Mouse (Mus musculus): ENCODE results near the gene Cisd3. TPM values are rescaled to one million over a fixed set of nuclear protein-coding genes. Genes with fewer than 3 reads are reported as not detected.

Gene Cisd3
- polyA plus RNA-seq, 1 experiment, result 1.6 TPM

DNA sequence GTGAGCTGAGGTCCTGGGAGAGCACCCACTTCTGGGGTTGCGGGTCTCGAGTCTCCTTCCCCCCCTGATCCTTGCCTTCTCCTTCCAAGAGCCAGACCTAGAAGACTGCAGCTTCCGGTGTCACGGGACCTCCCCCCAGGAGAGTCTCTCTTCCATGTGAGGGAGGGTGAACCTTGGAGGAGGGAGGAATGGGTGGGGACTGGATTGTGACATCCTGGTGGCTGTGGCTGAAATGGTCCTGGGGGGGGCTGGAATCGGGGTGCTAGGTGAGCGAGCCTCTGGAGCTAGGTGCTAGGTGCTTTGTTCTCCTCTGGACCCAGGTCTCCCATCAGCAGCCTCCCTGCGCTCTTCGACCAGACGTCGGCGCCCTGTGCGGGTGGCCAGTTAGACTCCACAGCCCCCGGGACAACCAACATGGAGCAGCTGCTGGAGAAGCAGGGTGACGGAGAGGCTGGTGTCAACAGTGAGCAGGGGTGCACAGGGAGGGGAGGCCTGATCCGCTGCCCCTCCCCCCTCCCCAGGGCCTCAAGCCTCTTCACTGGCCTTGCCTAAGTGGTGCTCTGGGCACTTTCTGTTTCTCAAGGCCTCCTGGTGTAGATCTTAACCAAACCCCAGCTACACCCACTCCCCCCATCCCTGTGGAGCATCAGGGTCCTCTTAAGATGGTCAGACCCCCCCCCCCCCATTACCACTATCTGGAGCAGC is 9.4 kb upstream of the Cisd3 start:
- no peak for TF ChIP-seq GATA1 (IDR thresholded peaks at IDR 0.05; ENCODE audit: low read length)

DNA sequence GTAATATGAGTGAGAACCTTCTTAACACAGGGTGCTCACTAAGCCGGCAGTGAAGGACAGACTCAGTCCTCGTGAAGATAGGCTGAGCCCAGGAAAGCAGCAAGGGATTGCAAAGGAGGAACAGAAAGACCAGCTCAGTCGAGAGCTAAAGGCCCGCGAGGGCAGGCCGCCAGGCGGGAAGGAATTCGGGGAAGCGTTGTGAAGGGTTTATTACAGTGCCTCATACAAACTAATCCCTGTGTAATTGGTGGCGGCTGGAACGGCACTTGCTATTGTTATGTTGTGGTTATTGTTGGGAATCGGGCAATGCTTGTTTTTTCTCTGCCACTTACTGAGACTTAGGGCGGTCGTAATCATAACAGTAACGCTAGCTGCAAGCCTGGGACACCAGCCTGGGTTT is 8.2 kb upstream of the Cisd3 start:
- no peak for TF ChIP-seq GATA1 (IDR thresholded peaks at IDR 0.05; ENCODE audit: low read length)

DNA sequence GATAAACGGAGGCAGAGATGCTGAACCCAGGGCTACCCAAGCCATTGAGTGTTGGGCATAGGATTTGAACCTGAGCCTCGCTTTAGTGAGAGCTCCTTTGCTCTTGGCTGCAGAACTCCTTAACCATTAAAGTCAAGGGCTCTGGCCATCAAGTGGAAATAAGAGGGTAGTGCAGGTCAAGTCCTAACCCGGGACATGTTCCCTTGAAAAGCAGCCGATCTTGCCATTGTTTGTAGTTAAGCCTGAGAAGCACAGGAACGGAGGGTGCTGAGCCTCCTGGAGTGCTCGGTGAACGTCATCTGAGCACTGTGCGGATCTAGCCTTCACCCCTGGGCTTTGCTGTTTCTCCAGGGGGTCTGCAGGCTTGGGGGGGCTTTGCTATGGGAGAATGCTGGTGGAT is 7.8 kb upstream of the Cisd3 start:
- no peak for TF ChIP-seq GATA1 (IDR thresholded peaks at IDR 0.05; ENCODE audit: low read length)

DNA sequence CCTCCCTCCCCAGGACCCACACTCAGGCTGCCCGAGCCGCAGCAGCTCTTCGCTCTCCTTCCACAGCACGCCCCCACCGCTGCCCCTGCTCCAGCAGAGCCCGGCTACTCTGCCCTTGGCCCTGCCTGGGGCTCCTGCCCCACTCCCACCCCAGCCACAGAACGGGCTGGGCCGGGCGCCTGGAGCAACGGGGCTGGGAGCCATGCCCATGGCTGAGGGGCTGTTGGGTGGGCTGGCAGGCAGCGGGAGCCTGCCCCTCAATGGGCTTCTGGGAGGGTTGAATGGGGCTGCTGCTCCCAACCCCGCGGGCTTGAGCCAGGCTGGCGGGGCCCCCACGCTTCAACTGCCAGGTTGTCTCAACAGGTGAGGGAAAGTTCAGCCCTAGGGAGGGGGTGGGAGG is 7.3 kb upstream of the Cisd3 start:
- TF ChIP-seq GATA1 (IDR thresholded peaks at IDR 0.05; ENCODE audit: low read length), result no peak

- TF ChIP-seq GATA1 (IDR thresholded peaks at IDR 0.05; ENCODE audit: low read length), result no peak
Measured at GRCm38 (mm10) chr11:97680430-97680829, 5.2 kb upstream of the Cisd3 start.

- TF ChIP-seq GATA1 (IDR thresholded peaks at IDR 0.05; ENCODE audit: low read length), result no peak
Measured at GRCm38 (mm10) chr11:97682504-97683055, 3.0 kb upstream of the Cisd3 start.

- no peak for TF ChIP-seq GATA1 (IDR thresholded peaks at IDR 0.05; ENCODE audit: low read length)
Measured at GRCm38 (mm10) chr11:97684063-97684680, 1.5 kb upstream of the Cisd3 start.

GRCm38 (mm10) chr11:97684766-97685165 is 860 bp upstream of the Cisd3 start:
- no peak for TF ChIP-seq GATA1 (IDR thresholded peaks at IDR 0.05; ENCODE audit: low read length)

DNA sequence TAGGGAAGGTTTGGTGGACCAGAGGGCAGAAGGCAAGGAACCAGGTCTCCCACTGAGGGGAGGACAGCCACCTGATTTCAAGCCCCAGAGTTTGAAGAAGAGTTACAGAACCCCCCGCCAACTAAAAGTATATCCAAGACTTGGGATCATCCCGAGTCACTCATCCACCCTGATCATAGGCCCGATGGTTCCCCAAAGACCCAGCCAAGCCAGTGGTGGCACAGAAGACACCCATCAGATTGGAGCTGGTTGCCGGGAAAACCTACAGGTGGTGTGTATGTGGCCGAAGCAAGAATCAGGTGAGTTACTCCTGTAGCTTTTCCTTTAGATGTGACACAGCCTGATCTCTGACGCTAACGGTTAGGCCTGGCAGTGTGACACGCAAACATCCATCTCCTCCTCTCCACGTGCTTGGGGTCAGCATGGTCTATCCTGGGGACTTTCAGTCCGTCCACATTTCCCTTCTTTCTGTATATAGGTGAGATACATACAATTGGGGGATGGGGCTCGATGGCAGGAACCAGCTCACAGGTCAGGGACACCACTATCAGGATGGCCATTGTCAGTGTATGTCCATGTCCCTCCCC is 789 bp downstream of the Cisd3 start:
- TF ChIP-seq GATA1 (IDR thresholded peaks at IDR 0.05; ENCODE audit: low read length), result no peak

- TF ChIP-seq GATA1 (IDR thresholded peaks at IDR 0.05; ENCODE audit: low read length), result no peak
Measured at GRCm38 (mm10) chr11:97687061-97687460, 1.4 kb downstream of the Cisd3 start.

GRCm38 (mm10) chr11:97689861-97690260 is 4.2 kb downstream of the Cisd3 start:
- no peak for TF ChIP-seq GATA1 (IDR thresholded peaks at IDR 0.05; ENCODE audit: low read length)

- TF ChIP-seq GATA1 (IDR thresholded peaks at IDR 0.05; ENCODE audit: low read length), result no peak
Measured at GRCm38 (mm10) chr11:97694435-97694834, 8.8 kb downstream of the Cisd3 start.

- TF ChIP-seq GATA1 (IDR thresholded peaks at IDR 0.05; ENCODE audit: low read length), result no peak
Measured at GRCm38 (mm10) chr11:97694921-97695711, 9.5 kb downstream of the Cisd3 start.

DNA sequence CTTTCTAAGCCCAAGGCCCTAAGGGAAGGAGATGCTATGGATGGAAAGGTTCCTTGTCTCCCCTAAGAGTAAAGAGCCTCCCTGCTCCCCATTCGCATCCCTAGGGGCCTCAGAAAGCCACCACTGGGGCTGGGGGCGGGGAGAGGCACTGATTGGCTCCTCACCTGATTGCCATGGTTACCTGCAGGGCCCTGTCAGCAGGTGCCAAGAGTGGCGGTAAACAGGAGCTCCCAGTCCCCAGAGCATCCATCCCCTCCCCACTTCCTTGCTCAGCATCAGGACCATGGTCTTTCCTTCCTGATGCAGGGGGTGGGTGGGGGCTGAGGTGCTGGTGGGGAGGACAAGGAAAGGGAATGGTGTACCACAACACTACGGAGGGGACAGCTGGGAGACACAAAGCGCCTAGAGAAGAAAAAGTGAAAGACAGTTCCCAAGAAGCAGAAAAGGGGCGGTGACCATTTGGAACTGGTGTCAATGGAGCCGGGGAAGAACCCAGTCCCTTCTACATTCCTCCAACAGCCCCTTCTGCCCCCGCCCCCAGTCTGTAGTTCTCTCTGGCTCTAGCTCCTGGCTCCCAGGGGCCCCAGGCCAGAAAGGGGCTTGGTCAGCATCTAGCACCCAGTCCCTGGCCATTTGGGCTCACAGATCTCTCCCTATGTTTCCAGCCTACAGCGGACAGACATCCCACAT is 10.2 kb downstream of the Cisd3 start:
- TF ChIP-seq GATA1 (IDR thresholded peaks at IDR 0.05; ENCODE audit: low read length), result no peak

DNA sequence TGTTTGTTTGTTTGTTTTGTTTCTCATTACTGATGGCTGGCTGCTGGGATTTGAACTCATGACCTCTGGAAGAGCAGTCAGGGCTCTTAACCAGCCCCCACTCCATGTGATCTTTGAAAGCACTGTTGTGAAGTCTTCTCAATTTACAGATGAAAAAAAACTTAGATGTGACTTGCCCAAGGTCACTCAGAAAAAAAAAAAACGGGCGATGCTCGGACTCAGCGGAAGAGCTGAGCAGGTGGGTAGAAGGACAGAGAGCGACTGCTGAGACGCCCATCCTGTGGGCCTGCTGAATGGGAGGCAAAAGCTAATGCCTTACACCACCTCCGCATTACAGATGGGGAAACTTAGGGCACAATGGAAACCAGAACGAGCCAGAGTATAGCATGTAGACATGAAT is 11.0 kb downstream of the Cisd3 start:
- TF ChIP-seq GATA1 (IDR thresholded peaks at IDR 0.05; ENCODE audit: low read length), result no peak

All from G1E-ER4 (cell line).